ENCODE assay signal across 29 mouse cellular contexts in genomic region chr16:21785000-21785399, GRCm38 (mm10). TPM values are rescaled to one million over a fixed set of nuclear protein-coding genes. Genes with fewer than 3 reads are reported as not detected.
DNase-seq lines count a peak whose midpoint lies in the region; ATAC-seq and TF ChIP-seq lines count a peak whose summit lies in the region.
"Had no signal": no experiment of that assay in that cellular context is flagged by ENCODE, and none has a peak within 500 bp of the region (broad histone marks: within the 10 kb centered on the region; RNA-seq: fewer than 3 reads in every experiment).

No protein-coding gene starts in this region.

- no peak overlapping the region for H3K4me2 ChIP-seq in midbrain, embryonic 11.5 days
- H3K4me2 ChIP-seq in midbrain, postnatal 0 days (ENCODE audit: low read depth, low read length, poor library complexity, severe bottlenecking) = no peak overlapping the region
- H3K4me2 ChIP-seq: embryonic facial prominence, embryonic 13.5 days; heart, embryonic 13.5 days; hindbrain, embryonic 15.5 days; intestine, embryonic 15.5 days; limb, embryonic 12.5 days; liver, embryonic 13.5 days; midbrain, embryonic 15.5 days; neural tube, embryonic 12.5 days had no signal

- no peaks in the 10 kb centered on the region; the same call in 1 of the 2 replicates for H3K27me3 ChIP-seq in midbrain, embryonic 11.5 days (ENCODE audit: control insufficient read depth, insufficient read depth, low read length)
- H3K27me3 ChIP-seq in midbrain, postnatal 0 days (ENCODE audit: insufficient read depth, low read length) = no peaks in the 10 kb centered on the region
- H3K27me3 ChIP-seq: embryonic facial prominence, embryonic 13.5 days; heart, embryonic 13.5 days; hindbrain, embryonic 15.5 days; intestine, embryonic 15.5 days; limb, embryonic 12.5 days; liver, embryonic 13.5 days; midbrain, embryonic 15.5 days; neural tube, embryonic 12.5 days had no signal

- no peaks in the 10 kb centered on the region; the same call in 1 of the 2 replicates for H3K9me3 ChIP-seq in midbrain, embryonic 11.5 days (ENCODE audit: control insufficient read depth, low read length)
- H3K9me3 ChIP-seq in midbrain, postnatal 0 days (ENCODE audit: low read length) = no peaks in the 10 kb centered on the region
- H3K9me3 ChIP-seq: embryonic facial prominence, embryonic 13.5 days; forebrain, embryonic 10.5 days; heart, embryonic 13.5 days; hindbrain, embryonic 10.5 days; hindbrain, embryonic 15.5 days; intestine, embryonic 15.5 days; liver, embryonic 13.5 days; midbrain, embryonic 15.5 days; neural tube, embryonic 12.5 days had no signal

- no peak for TF ChIP-seq CTCF in midbrain, postnatal 0 days (IDR thresholded peaks at IDR 0.05)

- no peak overlapping the region for H3K9ac ChIP-seq in midbrain, embryonic 11.5 days (ENCODE audit: low read length)
- H3K9ac ChIP-seq in midbrain, postnatal 0 days (replicated peaks; ENCODE audit: low read length, poor library complexity, severe bottlenecking) = no peak overlapping the region
- H3K9ac ChIP-seq: embryonic facial prominence, embryonic 13.5 days; heart, embryonic 13.5 days; hindbrain, embryonic 15.5 days; intestine, embryonic 15.5 days; limb, embryonic 12.5 days; liver, embryonic 13.5 days; midbrain, embryonic 15.5 days; neural tube, embryonic 12.5 days had no signal

- no peaks in the 10 kb centered on the region for H3K36me3 ChIP-seq in midbrain, embryonic 11.5 days (ENCODE audit: control insufficient read depth, insufficient read depth, low read length)
- no peaks in the 10 kb centered on the region for H3K36me3 ChIP-seq in midbrain, postnatal 0 days (ENCODE audit: insufficient read depth, low read length)
- H3K36me3 ChIP-seq: embryonic facial prominence, embryonic 13.5 days; forebrain, embryonic 10.5 days; heart, embryonic 13.5 days; hindbrain, embryonic 10.5 days; hindbrain, embryonic 15.5 days; intestine, embryonic 15.5 days; limb, embryonic 12.5 days; liver, embryonic 13.5 days; midbrain, embryonic 15.5 days; neural tube, embryonic 12.5 days had no signal

- H3K27ac ChIP-seq in midbrain, embryonic 11.5 days (ENCODE audit: low read depth, low read length) = no peak overlapping the region
- no peak overlapping the region for H3K27ac ChIP-seq in midbrain, postnatal 0 days (ENCODE audit: low read depth, low read length)
- H3K27ac ChIP-seq: embryonic facial prominence, embryonic 13.5 days; forebrain, embryonic 10.5 days; heart, embryonic 13.5 days; hindbrain, embryonic 10.5 days; hindbrain, embryonic 15.5 days; intestine, embryonic 15.5 days; left cerebral cortex, adult 2 months; limb, embryonic 12.5 days; liver, embryonic 13.5 days; midbrain, embryonic 15.5 days; neural tube, embryonic 12.5 days had no signal

- peak; percentile 20 for DNase-seq in CD4-positive, CD25-positive, alpha-beta regulatory T cell, adult 2 months (ENCODE audit: low read depth, low spot score)
- peak; percentile 80 for DNase-seq in midbrain, embryonic 11.5 days (ENCODE audit: low spot score, missing footprints)
- DNase-seq in midbrain, postnatal 0 days (ENCODE audit: low spot score) = no peak
- peak; percentile 65 for DNase-seq in ES-CJ7 (ENCODE audit: low read depth, low spot score)
- DNase-seq in naive thymus-derived CD4-positive, alpha-beta T cell, adult 2 months (ENCODE audit: low read depth) = peak; percentile 27
- DNase-seq in cerebellum, postnatal 10 days = no peak
- DNase-seq in kidney, postnatal 25 days = no peak
- DNase-seq: adrenal gland, postnatal 14 days; cerebellum, adult 11-12 months; cerebellum, adult 9-11 months; gastrocnemius, postnatal 10 days; heart, postnatal 10 days; kidney, adult 9 months; kidney, postnatal 14 days; liver, embryonic 13.5 days; lung, adult 2 months; lung, postnatal 10 days; thymus, postnatal 14 days had no signal

- WGBS in midbrain, embryonic 11.5 days = 82% methylated on average over 4 of the region's 4 CpGs
- 77% methylated on average over 4 of the region's 4 CpGs for WGBS in midbrain, postnatal 0 days

- ATAC-seq in CD4-positive, CD25-positive, alpha-beta regulatory T cell, adult 4 months = no peak
- ATAC-seq in midbrain, embryonic 11.5 days (ENCODE audit: low FRiP score) = no peak
- ATAC-seq in midbrain, postnatal 0 days (ENCODE audit: low FRiP score) = no peak
- ATAC-seq: intestine, embryonic 15.5 days; midbrain, embryonic 15.5 days had no signal

- peaks cover 7% of the 10 kb centered on the region; the same call in 1 of the 2 replicates for H3K4me1 ChIP-seq in midbrain, embryonic 11.5 days (ENCODE audit: control insufficient read depth, insufficient read depth, low read length)
- no peaks in the 10 kb centered on the region for H3K4me1 ChIP-seq in midbrain, postnatal 0 days (ENCODE audit: insufficient read depth, low read length)

- no peak overlapping the region for H3K4me3 ChIP-seq in midbrain, embryonic 11.5 days (ENCODE audit: low read depth, low read length)
- H3K4me3 ChIP-seq in midbrain, postnatal 0 days (ENCODE audit: low read depth, low read length) = no peak overlapping the region
- H3K4me3 ChIP-seq: embryonic facial prominence, embryonic 13.5 days; forebrain, embryonic 10.5 days; heart, embryonic 13.5 days; hindbrain, embryonic 10.5 days; hindbrain, embryonic 15.5 days; intestine, embryonic 15.5 days; left cerebral cortex, adult 2 months; limb, embryonic 12.5 days; liver, embryonic 13.5 days; midbrain, embryonic 15.5 days; neural tube, embryonic 12.5 days had no signal

RNA-seq across cellular contexts. Expression of gene Ehhadh, which starts 2.6 kb away (rescaled TPM):
- polyA plus RNA-seq in CD4-positive, CD25-positive, alpha-beta regulatory T cell, adult 4 months (2017; shearing (Covaris generic)) = 1 to 10 TPM; 7.5 to 8.7 TPM
- polyA plus RNA-seq in midbrain, embryonic 11.5 days (2014; fragmentation: Nextera tagmentation; extraction: Ambion mirVana) = 1.9 and 2.0 TPM in 2 replicates
- total RNA-seq in midbrain, postnatal 0 days (2014; rRNA removed) = 2.1 and 3.3 TPM in 2 replicates
- 1.7 and 2.3 TPM in 2 replicates for polyA plus RNA-seq in midbrain, postnatal 0 days (2015; fragmentation: Nextera tagmentation; extraction: Ambion mirVana)

RNA-seq across cellular contexts. Expression of gene Map3k13, which starts 9.1 kb away (rescaled TPM):
- under 1 TPM; 0.44 to 0.51 TPM for polyA plus RNA-seq in CD4-positive, CD25-positive, alpha-beta regulatory T cell, adult 4 months (2017; shearing (Covaris generic))
- polyA plus RNA-seq in midbrain, embryonic 11.5 days (2014; fragmentation: Nextera tagmentation; extraction: Ambion mirVana) = 5.1 and 7.0 TPM in 2 replicates
- total RNA-seq in midbrain, postnatal 0 days (2014; rRNA removed) = 11.5 and 12.1 TPM in 2 replicates
- polyA plus RNA-seq in midbrain, postnatal 0 days (2015; fragmentation: Nextera tagmentation; extraction: Ambion mirVana) = 3.4 and 4.0 TPM in 2 replicates

Comparison
In these comparisons a context has a peak if more than half of its experiments do, and no peak if none do; other contexts are left out.
1. DNase-seq: peak in CD4-positive, CD25-positive, alpha-beta regulatory T cell, adult 2 months (single experiment), midbrain, embryonic 11.5 days (single experiment), ES-CJ7 (single experiment) and naive thymus-derived CD4-positive, alpha-beta T cell, adult 2 months (single experiment); none in midbrain, postnatal 0 days (single experiment), cerebellum, postnatal 10 days (0 of 2) and kidney, postnatal 25 days (0 of 2).